Mouse (Mus musculus): ENCODE measurements around the gene Rhobtb1.

The Rhobtb1 gene

DNA sequence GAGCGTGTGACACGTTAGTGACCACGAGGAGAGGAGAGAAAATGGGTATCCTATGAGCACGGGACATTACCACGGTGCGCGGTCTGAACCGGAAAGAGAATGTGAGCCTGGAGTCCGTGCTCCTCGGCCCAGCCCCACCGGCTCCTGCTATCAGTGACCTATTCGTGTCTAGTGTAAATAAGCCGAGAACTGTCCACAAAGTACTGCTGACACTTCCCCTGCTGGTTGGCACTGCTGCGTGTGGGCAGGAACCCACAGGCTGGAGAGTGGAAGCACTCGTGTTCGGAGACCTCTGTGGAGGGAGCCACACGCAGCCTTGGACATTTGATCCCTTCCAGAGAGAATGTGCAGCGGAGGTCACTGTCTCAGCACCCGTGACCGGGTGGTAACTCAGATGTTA, at the start of gene Rhobtb1:
Gene Rhobtb1, plus strand, starts transcription at position 390 of the 400 bp plus-strand sequence.
- DNase-seq (ENCODE audit: low spot score): no peak

DNA sequence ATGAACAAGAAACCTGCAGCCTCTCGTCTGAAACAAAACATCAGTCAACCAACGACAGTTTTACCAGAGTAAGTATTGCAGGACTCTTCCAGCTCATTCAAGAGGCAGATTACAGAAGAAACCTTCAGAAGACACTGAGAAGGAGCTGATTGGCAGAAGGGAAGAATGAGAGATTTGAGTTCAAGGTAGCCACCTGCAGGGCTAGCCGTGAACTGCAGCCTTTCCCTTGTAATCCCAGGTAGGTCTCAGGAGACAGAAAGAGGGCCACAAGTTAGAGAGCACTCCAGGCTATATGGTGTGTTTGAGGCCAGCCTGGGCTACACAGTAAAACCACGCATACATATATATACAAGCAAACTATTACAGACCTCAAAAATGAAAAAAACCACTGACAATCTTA, 49.2 kb upstream of the Rhobtb1 start:
- peak; percentile 51 for DNase-seq (ENCODE audit: low spot score)

DNA sequence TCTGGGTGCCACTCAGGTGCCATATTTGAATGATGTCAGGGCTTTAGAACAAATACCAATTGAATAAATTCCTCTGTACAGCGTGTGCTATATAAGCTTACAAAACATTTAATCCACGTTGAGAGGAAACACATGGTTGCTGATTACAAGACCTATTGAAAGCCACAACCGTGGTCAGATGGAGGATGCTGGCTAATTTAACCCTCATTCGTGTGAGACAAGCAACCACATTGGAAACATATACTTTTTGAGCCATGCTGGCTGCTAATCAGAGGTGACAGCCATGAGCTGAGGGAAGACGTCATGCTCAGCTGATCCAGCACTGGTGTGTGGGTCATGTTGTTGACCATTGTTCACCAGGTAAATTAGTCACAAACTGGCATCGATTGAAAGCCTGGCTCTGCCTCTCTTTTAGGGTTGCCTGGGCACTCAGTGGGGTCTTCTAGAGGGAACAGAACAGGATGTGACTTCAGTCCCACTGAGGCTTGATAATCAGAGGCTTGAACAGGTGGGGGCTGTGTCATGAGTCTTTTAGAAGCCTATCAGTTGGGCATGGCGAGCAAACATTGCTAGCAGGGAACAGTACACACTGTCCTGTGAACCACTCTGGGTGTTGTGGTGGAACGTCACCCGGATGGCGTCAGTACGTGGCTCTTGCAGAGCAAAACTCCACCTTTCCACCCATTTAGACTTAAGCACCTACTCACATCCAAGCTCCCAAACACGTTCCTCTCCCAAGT, 46.9 kb upstream of the Rhobtb1 start:
- DNase-seq (ENCODE audit: low spot score): no peak

DNA sequence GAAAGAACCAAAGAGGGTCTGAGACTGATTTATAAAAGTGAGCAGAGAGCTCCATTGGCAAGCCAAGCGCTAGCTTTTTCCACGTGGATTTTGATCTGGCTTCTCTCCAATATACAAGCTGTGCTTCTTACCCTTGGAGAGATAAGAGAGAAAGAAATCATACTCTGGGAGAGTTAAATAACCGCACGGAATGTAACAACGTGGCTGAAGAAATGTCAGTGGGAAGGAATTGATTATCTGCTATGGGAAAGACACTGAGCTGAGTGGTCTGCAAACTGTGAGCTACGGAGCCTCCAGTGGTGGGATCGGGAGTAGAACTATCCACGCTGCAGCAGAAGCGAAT, 46.4 kb upstream of the Rhobtb1 start:
- no peak for DNase-seq (ENCODE audit: low spot score)

DNA sequence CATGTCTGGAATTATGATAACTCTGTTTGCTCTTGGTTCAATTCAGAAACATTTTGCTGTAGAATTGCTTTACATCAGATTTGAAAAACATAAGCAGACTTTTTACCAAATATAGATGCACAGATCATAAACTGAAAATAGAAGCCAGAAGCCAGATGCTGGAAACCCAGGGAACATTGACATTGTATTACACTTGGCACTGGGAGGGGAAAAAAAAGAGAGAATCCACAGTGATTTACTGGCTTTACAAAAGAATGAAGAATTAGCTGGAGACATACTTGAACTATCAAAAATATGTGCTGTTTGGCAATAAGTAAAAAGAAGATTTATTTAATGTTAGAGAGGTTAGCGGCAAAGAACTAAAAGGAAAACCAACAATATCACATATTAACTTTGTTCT, 44.4 kb upstream of the Rhobtb1 start:
- DNase-seq (ENCODE audit: low spot score): no peak

GRCm38 (mm10) chr10:69107253-69107652, 44.0 kb upstream of the Rhobtb1 start:
- DNase-seq (ENCODE audit: low spot score): no peak

DNA sequence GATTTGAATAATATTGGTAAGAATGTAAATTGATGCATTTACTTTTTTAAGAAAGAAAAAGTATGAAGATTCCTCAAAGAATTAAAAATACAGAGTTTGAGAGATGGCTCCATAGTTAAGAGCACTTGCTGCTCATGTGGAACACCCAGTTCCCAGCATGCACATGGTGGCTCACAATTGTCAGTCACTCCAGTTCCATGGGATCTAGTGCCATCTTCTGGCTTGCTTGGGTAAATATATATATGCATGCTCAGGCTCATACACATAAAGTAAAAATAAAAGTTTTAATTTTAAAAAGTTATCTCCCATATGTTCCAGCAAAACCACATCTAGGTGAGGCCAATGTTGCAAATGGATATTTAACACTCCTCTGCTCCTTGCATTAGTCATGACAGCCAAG, 36.9 kb upstream of the Rhobtb1 start:
- DNase-seq (ENCODE audit: low spot score): peak; percentile 17

DNA sequence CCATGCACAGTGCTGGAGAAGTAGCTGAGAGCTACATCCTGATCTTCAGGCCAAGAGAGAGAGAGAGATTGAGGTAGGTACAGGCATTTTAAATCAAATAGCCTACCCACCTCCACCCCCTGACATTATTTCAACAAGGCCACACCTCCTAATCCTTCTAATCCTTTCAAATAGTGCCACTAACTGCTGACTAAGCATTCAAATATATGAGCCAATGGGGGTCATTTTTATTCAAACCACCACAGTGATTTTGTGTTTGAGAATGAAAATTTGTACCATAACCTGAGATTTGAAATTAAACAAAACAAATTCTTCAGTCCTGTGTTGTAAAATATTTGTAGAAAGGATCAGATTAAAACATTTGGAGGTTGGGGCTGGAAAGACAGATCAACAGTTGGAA, 33.2 kb upstream of the Rhobtb1 start:
- no peak for DNase-seq (ENCODE audit: low spot score)

GRCm38 (mm10) chr10:69118893-69119292, 32.3 kb upstream of the Rhobtb1 start:
- no peak for DNase-seq (ENCODE audit: low spot score)

- no peak for DNase-seq (ENCODE audit: low spot score)
These were observed 31.8 kb upstream of the Rhobtb1 start for GRCm38 (mm10) chr10:69119456-69119855.

DNA sequence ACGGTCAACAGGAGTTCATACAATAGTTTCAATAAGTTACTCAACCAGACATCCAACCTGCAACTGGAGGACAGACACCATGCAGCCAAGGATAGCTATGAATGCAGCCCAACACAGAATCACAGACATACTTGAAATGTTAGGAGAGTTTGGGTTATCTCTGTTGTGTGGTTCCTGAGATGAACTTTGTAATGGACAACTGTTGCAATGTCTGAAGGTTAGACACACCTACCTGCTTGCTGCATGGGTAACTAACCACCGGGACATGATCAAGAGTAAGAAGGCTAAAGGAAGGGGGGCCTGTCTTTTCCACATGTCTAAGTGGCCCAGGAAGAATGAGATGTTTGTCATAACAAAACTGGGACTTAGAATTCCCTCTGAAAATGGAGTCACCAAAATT, 24.7 kb upstream of the Rhobtb1 start:
- no peak for DNase-seq (ENCODE audit: low spot score)

- DNase-seq (ENCODE audit: low spot score): no peak
These were observed 22.7 kb upstream of the Rhobtb1 start for GRCm38 (mm10) chr10:69128531-69128930.

DNA sequence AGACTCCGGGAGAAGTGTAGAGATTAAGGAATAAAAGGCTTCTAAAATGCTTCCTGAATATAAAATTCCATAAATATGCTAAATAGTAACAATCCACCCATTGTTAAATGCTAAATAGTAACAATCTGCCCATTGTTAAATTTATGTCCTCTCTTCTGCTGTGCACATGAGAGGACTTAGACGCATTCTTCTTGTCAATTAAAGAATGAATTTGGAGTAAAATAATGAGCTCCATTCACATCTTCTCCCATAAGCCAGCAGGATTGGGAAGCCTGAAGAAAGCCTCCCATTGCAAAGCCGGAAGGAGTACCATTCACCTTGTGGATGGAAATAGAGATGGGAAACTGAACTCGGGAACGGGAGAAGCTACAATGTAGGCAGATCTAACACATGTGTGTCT, 20.6 kb upstream of the Rhobtb1 start:
- peak; percentile 1 for DNase-seq (ENCODE audit: low spot score)

- DNase-seq (ENCODE audit: low spot score): no peak
These were observed 16.9 kb upstream of the Rhobtb1 start for GRCm38 (mm10) chr10:69134356-69134755.

- peak; percentile 5 for DNase-seq (ENCODE audit: low spot score)
These were observed 14.9 kb upstream of the Rhobtb1 start for GRCm38 (mm10) chr10:69136241-69136828.

DNA sequence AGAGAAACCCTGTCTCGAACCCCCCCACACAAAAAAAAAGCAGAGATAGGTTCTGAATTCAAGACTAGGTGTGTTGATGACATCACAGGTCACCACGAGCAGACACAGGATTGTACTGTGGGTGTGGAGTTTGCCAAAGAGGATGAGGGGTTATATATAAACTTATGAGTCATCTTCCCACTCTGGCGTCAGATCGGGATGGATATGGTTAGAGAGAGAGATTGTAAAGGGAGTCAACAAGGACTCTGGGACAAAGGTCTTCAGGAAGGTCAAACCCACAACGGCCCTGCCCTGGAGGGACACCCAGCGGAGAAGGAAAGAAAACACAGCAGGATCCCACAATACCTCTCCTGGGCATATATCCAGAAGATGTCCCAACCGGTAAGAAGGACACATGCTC, 2.0 kb upstream of the Rhobtb1 start:
- no peak for DNase-seq (ENCODE audit: low spot score)

DNA sequence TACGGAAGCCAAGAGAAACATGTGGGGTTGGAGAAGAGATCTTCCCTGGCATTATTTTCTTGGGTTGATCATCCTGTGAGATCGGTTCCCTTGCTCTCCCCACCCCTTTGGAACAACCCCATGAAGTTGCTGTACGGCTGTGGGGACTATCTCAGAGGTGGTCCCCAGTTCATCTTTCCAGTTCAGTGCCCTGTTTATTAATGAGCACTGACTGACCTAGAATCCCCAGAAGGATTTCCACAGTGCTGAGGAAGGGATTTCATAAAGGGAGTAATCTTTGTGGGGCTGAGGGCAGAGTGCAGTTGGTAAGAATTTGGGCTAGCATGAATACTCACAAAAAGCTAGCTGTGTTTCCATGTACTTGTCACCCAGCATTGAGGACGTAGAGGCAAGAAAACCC, 1.7 kb downstream of the Rhobtb1 start:
- no peak for DNase-seq (ENCODE audit: low spot score)

DNA sequence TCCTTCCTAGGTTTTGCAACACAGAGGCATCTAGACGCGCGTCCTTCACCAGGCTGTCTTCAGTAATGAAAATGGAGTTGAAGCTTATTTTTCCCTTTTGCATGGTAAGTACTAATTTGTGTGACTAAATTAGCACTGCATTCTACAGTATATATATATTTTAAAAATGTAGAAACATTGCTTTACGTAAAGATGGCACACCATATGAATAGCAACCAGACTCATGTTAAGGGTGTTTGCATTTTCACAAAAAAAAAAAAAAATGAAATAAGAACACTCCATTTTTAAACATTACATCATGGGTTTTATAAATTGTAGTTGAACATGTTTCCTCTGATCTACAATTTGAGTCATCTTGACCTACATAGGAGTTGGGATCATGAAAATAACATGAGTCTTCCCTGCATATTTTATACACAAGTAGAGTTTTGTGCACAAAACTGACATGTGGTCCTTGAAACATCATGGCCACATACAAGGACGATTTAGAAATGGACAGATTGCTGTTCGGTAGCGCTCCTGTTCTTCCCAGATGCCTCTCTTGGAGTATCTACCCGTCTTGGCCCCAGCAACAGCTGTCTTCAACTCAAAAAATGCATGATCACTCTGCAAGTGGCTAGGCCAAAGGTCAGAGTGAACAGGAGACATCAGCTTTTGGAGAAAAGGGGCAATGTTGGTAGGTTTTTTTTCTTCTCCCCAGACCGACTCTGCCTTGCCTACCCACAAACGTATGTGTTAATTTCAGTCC, 4.4 kb downstream of the Rhobtb1 start:
- no peak for DNase-seq (ENCODE audit: low spot score)

- no peak for DNase-seq (ENCODE audit: low spot score)
These were observed 5.2 kb downstream of the Rhobtb1 start for GRCm38 (mm10) chr10:69156462-69156861.

- no peak for DNase-seq (ENCODE audit: low spot score)
These were observed 6.2 kb downstream of the Rhobtb1 start for GRCm38 (mm10) chr10:69157471-69157870.

DNA sequence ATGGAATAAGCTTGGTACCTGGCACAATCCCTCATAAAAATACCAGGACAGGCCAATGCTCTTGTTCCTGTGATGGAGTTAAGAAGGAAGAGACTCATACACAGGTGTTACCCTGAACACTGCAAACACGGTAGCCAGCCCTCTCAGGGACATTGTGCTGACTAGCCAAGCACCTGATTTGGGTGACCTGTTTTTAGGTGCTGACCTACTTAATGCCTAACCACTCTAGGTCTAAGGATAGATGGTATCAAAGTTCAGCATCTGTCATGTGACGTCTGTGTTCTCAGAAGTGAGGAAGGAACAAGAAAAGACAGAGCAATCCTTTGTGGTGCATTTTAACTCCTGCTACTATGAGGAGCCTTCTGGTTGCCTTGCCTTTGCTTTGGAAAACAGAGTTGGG, 9.6 kb downstream of the Rhobtb1 start:
- no peak for DNase-seq (ENCODE audit: low spot score)

DNA sequence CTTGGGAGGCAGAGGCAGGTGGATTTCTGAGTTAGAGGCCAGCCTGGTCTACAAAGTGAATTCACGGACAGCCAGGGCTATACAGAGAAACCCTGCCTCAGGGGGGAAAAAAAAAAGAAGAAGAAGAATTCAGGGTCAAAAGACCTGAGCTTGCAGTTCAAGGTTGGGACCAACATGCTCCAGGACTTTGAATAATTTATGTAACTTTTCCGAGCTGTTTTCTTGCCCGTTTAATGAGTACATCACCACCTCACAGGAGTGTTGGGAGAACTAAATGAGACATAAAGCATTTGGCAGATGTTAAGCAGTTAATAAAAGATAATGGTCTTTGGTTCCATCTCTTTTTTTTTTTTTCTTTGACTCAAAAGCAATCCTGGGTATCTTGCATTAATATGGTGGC, 10.3 kb downstream of the Rhobtb1 start:
- DNase-seq (ENCODE audit: low spot score): no peak

- no peak for DNase-seq (ENCODE audit: low spot score)
These were observed 11.3 kb downstream of the Rhobtb1 start for GRCm38 (mm10) chr10:69162577-69162976.
